Mouse (Mus musculus) kidney, adult 2 months (tissue): ENCODE results near the gene Neurog2.

ENCODE experiments used
- CTCF ChIP-seq: fragments of 200-500 bp; conservative IDR thresholded peaks from 2 replicates; pipeline ENCODE4 v1.5.1; 2011; ENCODE audit warnings: low read depth, mild to moderate bottlenecking, control low read depth, low read length, moderate library complexity, mixed read lengths; ENCODE audit not compliant: insufficient read depth, insufficient read length
- POLR2A ChIP-seq: fragments of 200-500 bp; IDR thresholded peaks from one replicate; pipeline ENCODE4 v1.6.1; 2011; ENCODE audit warnings: low read depth, low read length, control low read depth

DNA sequence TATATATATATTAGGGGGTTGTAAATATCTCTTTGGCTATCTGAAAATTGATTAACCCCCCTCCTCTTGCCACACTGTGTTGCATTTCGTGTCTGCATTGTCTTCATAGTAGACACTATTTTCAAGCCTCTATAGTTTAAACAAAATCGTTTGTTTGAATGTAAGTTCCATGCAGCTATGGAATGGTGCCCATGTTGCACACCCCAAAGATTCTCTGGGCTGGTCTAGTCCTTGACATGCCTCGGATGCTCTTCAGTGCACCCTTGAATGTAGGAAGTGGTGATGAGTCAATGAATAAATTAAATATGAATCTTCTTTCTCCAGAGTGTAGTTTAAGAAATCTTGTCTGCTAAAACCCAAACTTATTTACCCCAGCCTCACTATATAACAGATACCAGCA is 6.4 kb upstream of the Neurog2 start:
- no peak for TF ChIP-seq POLR2A
- no peak for TF ChIP-seq CTCF
